Mouse (Mus musculus) CH12.LX (cell line): ENCODE measurements around the gene Nptn. TPM values are rescaled to one million over a fixed set of nuclear protein-coding genes. Genes with fewer than 3 reads are reported as not detected.

Source experiments
- DNase-seq: peaks from one replicate; pipeline ENCODE4 v3.0.0-alpha.2; 2013; ENCODE audit errors: extremely low read depth
- H3K27ac ChIP-seq: 2 replicates; pipeline ENCODE4 v1.5.1; 2012; ENCODE audit warnings: low read depth, mild to moderate bottlenecking, control low read depth, moderate library complexity; ENCODE audit not compliant: insufficient read depth
- H3K27me3 ChIP-seq: replicated peaks from 2 replicates; pipeline ENCODE3; 2012; ENCODE audit warnings: inconsistent platforms
- H3K36me3 ChIP-seq, 2 experiments: replicated peaks in 1 of 2; 2 replicates each; pipeline versions ENCODE3 to v1.6.1; 2012; ENCODE audit warnings: inconsistent platforms in 1 of 2, low read length in 1 of 2, mild to moderate bottlenecking in 1 of 2, mixed read lengths in 1 of 2, moderate library complexity in 1 of 2; ENCODE audit not compliant: control insufficient read depth in 1 of 2, insufficient read depth in 1 of 2
- H3K4me1 ChIP-seq, 2 experiments: 2 replicates each; pipeline ENCODE4 v1.6.1; 2012; ENCODE audit warnings: inconsistent platforms in 1 of 2, moderate library complexity in 1 of 2; ENCODE audit not compliant: insufficient read depth in 2 of 2, control insufficient read depth in 1 of 2
- H3K4me2 ChIP-seq: 2 replicates; pipeline ENCODE4 v1.6.1; 2012; ENCODE audit warnings: low read depth, mild to moderate bottlenecking, control low read depth; ENCODE audit not compliant: poor library complexity, insufficient read depth, severe bottlenecking
- H3K4me3 ChIP-seq, 3 experiments: fragments of 150-350 bp in 1 of 3; sonication (generic) in 1 of 3; replicated peaks in 1 of 3; 2 replicates each; pipeline versions ENCODE3 to v1.5.1; 2011 to 2012; ENCODE audit warnings: low read depth in 2 of 3, low read length in 2 of 3, mild to moderate bottlenecking in 2 of 3, moderate library complexity in 2 of 3, control low read depth in 1 of 3, improper control_type of control experiment in 1 of 3, inconsistent platforms in 1 of 3, mixed read lengths in 1 of 3; ENCODE audit not compliant: poor library complexity in 1 of 3
- H3K79me2 ChIP-seq: replicated peaks from 2 replicates; pipeline ENCODE4 v1.6.1; 2012; ENCODE audit warnings: mild to moderate bottlenecking, moderate library complexity; ENCODE audit not compliant: control insufficient read depth, poor library complexity, insufficient read depth, severe bottlenecking; ENCODE audit errors: extremely low read depth
- H3K9ac ChIP-seq: 2 replicates; pipeline ENCODE4 v1.6.1; 2012; ENCODE audit warnings: low read depth, mild to moderate bottlenecking, control low read depth, moderate library complexity; ENCODE audit not compliant: insufficient read depth
- H3K9me3 ChIP-seq: replicated peaks from 2 replicates; pipeline ENCODE3; 2012; ENCODE audit warnings: low read length, inconsistent platforms, mixed read lengths
- ELF1 ChIP-seq: IDR thresholded peaks from 2 replicates; pipeline ENCODE4 v1.6.1; 2014; ENCODE audit warnings: low read depth, mild to moderate bottlenecking, inconsistent platforms, low read length, improper control_type of control experiment
- EP300 ChIP-seq: IDR thresholded peaks from 2 replicates; pipeline ENCODE4 v1.6.1; 2011; ENCODE audit warnings: low read length, improper control_type of control experiment
- GABPA ChIP-seq: IDR thresholded peaks from 2 replicates; pipeline ENCODE4 v1.6.1; 2012; ENCODE audit warnings: low read depth, low read length, improper control_type of control experiment, inconsistent platforms; ENCODE audit not compliant: insufficient replicate concordance
- HCFC1 ChIP-seq: IDR thresholded peaks from 2 replicates; pipeline ENCODE4 v1.6.1; 2012; ENCODE audit warnings: low read depth, mild to moderate bottlenecking, inconsistent platforms, low read length, improper control_type of control experiment
- IRF4 ChIP-seq: IDR thresholded peaks from 2 replicates; pipeline ENCODE4 v1.6.1; 2014; ENCODE audit warnings: low read depth, mild to moderate bottlenecking, inconsistent platforms, low read length, improper control_type of control experiment
- KAT2A ChIP-seq: IDR thresholded peaks from 2 replicates; pipeline ENCODE4 v1.6.1; 2012; ENCODE audit warnings: low read length, improper control_type of control experiment, inconsistent platforms; ENCODE audit not compliant: insufficient replicate concordance
- MAX ChIP-seq: IDR thresholded peaks from 2 replicates; pipeline ENCODE4 v1.6.1; 2011; ENCODE audit warnings: low read length, improper control_type of control experiment
- MXI1 ChIP-seq: IDR thresholded peaks from 2 replicates; pipeline ENCODE4 v1.6.1; 2011; ENCODE audit warnings: mild to moderate bottlenecking, low read depth, low read length, improper control_type of control experiment
- NELFE ChIP-seq: IDR thresholded peaks from 2 replicates; pipeline ENCODE4 v1.6.1; 2011; ENCODE audit warnings: low read depth, low read length, improper control_type of control experiment
- PAX5 ChIP-seq: IDR thresholded peaks from 2 replicates; pipeline ENCODE4 v1.6.1; 2012; ENCODE audit warnings: low read length, inconsistent platforms, mixed read lengths
- POLR2AphosphoS2 ChIP-seq: IDR thresholded peaks from 2 replicates; pipeline ENCODE4 v1.6.1; 2011; ENCODE audit warnings: low read depth, low read length, improper control_type of control experiment
- RAD21 ChIP-seq: IDR thresholded peaks from 2 replicates; pipeline ENCODE4 v1.6.1; 2011; ENCODE audit warnings: low read depth, mild to moderate bottlenecking, low read length, improper control_type of control experiment, moderate library complexity
- RCOR1 ChIP-seq: conservative IDR thresholded peaks from 2 replicates; pipeline ENCODE4 v1.6.1; 2012; ENCODE audit warnings: low read depth, mild to moderate bottlenecking, inconsistent platforms, low read length, improper control_type of control experiment
- SIN3A ChIP-seq: IDR thresholded peaks from 2 replicates; pipeline ENCODE4 v1.6.1; 2012; ENCODE audit warnings: low read length, improper control_type of control experiment, inconsistent platforms
- SMC3 ChIP-seq: IDR thresholded peaks from 2 replicates; pipeline ENCODE4 v1.6.1; 2011; ENCODE audit warnings: low read depth, low read length, improper control_type of control experiment
- TBP ChIP-seq: conservative IDR thresholded peaks from 2 replicates; pipeline ENCODE4 v1.6.1; 2011; ENCODE audit warnings: low read depth, low read length, improper control_type of control experiment
- UBTF ChIP-seq: IDR thresholded peaks from 2 replicates; pipeline ENCODE4 v1.6.1; 2012; ENCODE audit warnings: low read depth, mild to moderate bottlenecking, inconsistent platforms, low read length, improper control_type of control experiment, moderate library complexity
- USF1 ChIP-seq: IDR thresholded peaks from 2 replicates; pipeline ENCODE4 v1.6.1; 2014; ENCODE audit warnings: low read depth, mild to moderate bottlenecking, inconsistent platforms, low read length, improper control_type of control experiment
- ZKSCAN1 ChIP-seq: IDR thresholded peaks from 2 replicates; pipeline ENCODE4 v1.6.1; 2012; ENCODE audit warnings: low read depth, inconsistent platforms, low read length, improper control_type of control experiment, borderline replicate concordance
- dilution Hi-C: fragments of 300-500 bp; cut with MboI; formaldehyde crosslinking; loops from 2 replicates; pipeline ENCODE4 v1.14.3; 2020; ENCODE audit warnings: low sequenced_read_pairs; ENCODE audit not compliant: extremely low pct_unique_long_range_greater_than_20kb, extremely low pct_ligation_motif_present
- in situ Hi-C: fragments of 300-500 bp; cut with MboI; formaldehyde crosslinking; loops from 3 replicates; pipeline ENCODE4 v1.14.3; 2019; ENCODE audit warnings: low sequenced_read_pairs, low pct_ligation_motif_present, low pct_unique_long_range_greater_than_20kb, mixed read lengths
- polyA plus RNA-seq: library from polyadenylated mRNA; unstranded; fragments of >175 nt; gene quantifications from 2 replicates; pipeline ENCODE4 v1.2.1, GENCODE M21; 2012; ENCODE audit warnings: low read depth; ENCODE audit not compliant: insufficient read length
- total RNA-seq, 2 experiments: library from RNA; depleted of rRNA; stranded (reverse); fragments of 300-350 nt in 1 of 2; fragments of >200 nt in 1 of 2; gene quantifications; 2 replicates each; pipeline ENCODE4 v1.2.3; 2012 to 2014

Gene Nptn
- total and polyA plus RNA-seq, 3 experiments: 48.4 to 184 (median 175) TPM

DNA sequence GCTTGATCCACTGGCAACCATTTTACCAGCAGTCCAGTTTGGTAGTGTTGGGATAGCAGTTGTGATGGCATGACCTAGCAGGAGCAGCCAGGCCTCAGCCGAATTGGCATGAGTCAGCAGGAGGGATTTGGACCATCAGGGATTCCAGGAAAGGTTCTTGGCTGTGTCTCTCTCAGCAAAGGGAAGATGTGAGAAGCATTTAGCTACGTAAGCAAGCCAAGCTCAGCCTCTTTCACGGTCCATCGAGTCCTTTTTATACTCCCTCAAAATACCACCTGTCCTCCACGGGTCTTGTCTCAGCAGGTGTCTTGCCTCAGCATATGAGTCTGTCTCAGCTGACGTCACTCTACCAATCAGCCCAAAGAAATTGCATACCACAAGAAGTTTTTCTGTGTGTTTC is 101.3 kb downstream of the Nptn start:
- dilution Hi-C loops (no loop called here), in situ Hi-C loops (no loop called here)
- Histone ChIP-seq H3K4me1 (peaks cover 4 to 15% of the 10 kb centered on the region in 2 experiments), H3K79me2 (no peaks in the 10 kb centered on the region), H3K4me3 (no peak overlapping the region), H3K36me3 (no peaks in the 10 kb centered on the region), H3K27ac (no peak overlapping the region), H3K9me3 (peaks cover 3% of the 10 kb centered on the region), H3K9ac (no peak overlapping the region), H3K27me3 (no peaks in the 10 kb centered on the region), H3K4me2 (no peak overlapping the region)
- peak; percentile 12 for DNase-seq
- TF ChIP-seq UBTF (no peak), ELF1 (no peak), ZKSCAN1 (no peak), NELFE (no peak), GABPA (no peak), MXI1 (no peak), RCOR1 (no peak)

DNA sequence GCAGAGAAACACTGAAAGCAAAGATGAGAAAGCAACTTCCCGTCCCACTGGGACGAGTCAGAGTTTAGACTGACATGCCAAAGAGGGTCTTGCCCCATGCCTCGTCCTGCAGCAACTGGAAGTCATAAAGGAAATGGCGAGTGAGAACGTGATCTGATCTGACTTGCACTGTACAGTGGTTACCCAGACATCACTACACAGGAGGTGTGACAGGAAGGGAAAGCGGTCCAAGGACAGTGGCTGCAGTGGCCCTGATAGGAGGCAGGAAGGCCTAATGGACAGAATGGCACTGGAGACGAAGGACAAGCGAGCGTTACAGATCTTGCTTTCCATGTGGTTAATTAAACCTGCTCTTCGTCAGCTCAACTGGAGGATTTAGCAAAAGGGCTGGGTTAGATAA is 103.2 kb downstream of the Nptn start:
- Histone ChIP-seq H3K79me2 (no peaks in the 10 kb centered on the region), H3K9me3 (no peaks in the 10 kb centered on the region), H3K36me3 (no peaks in the 10 kb centered on the region), H3K9ac (no peak overlapping the region), H3K4me3 (no peak overlapping the region), H3K27ac (no peak overlapping the region), H3K4me2 (no peak overlapping the region), H3K4me1 (peaks cover 4 to 15% of the 10 kb centered on the region in 2 experiments), H3K27me3 (no peaks in the 10 kb centered on the region)
- no peak for DNase-seq
- dilution Hi-C loops (no loop called here), in situ Hi-C loops (no loop called here)
- TF ChIP-seq PAX5 (no peak), RAD21 (no peak), IRF4 (no peak), KAT2A (no peak), SMC3 (no peak), USF1 (no peak), TBP (no peak), EP300 (no peak), POLR2AphosphoS2 (no peak), SIN3A (no peak), MAX (no peak), RCOR1 (no peak), HCFC1 (no peak), UBTF (no peak)
